Mouse (Mus musculus) small intestine, adult 2 months (tissue): ENCODE data around the gene Fam102a. TPM values are rescaled to one million over a fixed set of nuclear protein-coding genes. Genes with fewer than 3 reads are reported as not detected.

Source experiments
- H3K27ac ChIP-seq: fragments of 200-500 bp; 2 replicates; pipeline ENCODE4 v1.5.1; 2012; ENCODE audit warnings: low read depth, low read length, control low read depth, inconsistent platforms; ENCODE audit not compliant: insufficient read depth
- H3K27me3 ChIP-seq: fragments of 200-500 bp; 2 replicates; pipeline ENCODE4 v1.6.1; 2012; ENCODE audit warnings: mild to moderate bottlenecking, moderate library complexity, low read length, inconsistent platforms; ENCODE audit not compliant: control insufficient read depth, insufficient read depth
- H3K36me3 ChIP-seq: fragments of 200-500 bp; 2 replicates; pipeline ENCODE4 v1.6.1; 2012; ENCODE audit warnings: mild to moderate bottlenecking, low read length, control low read depth, inconsistent platforms; ENCODE audit not compliant: control insufficient read depth, insufficient read depth
- H3K4me1 ChIP-seq: fragments of 200-500 bp; 2 replicates; pipeline ENCODE4 v1.6.1; 2012; ENCODE audit warnings: low read length, inconsistent platforms, mixed read lengths; ENCODE audit not compliant: control insufficient read depth, insufficient read depth, insufficient read length
- H3K4me3 ChIP-seq: fragments of 200-500 bp; 2 replicates; pipeline ENCODE4 v1.5.1; 2012; ENCODE audit warnings: low read depth, mild to moderate bottlenecking, control low read depth, inconsistent platforms, low read length, moderate library complexity
- CTCF ChIP-seq: fragments of 200-500 bp; IDR thresholded peaks from 2 replicates; pipeline ENCODE4 v1.5.1; 2012; ENCODE audit warnings: low read depth, mild to moderate bottlenecking, control low read depth, inconsistent platforms, low read length, moderate library complexity, mixed read lengths; ENCODE audit not compliant: insufficient replicate concordance, insufficient read length; ENCODE audit errors: extremely low read depth
- POLR2A ChIP-seq: fragments of 200-500 bp; IDR thresholded peaks from 2 replicates; pipeline ENCODE4 v1.6.1; 2012; ENCODE audit warnings: low read depth, mild to moderate bottlenecking, control low read depth, inconsistent platforms, low read length, moderate library complexity
- WGBS: fragments of 180-500 bp; shearing (Covaris S2); methylation state at CpG from one replicate; pipeline ENCODE4 v1.1.7; 2018; 5-methylcytosine and 5-hydroxymethylcytosine counted together
- polyA plus RNA-seq: library from polyadenylated mRNA; depleted of rRNA; stranded (reverse); fragments of >200 nt; gene quantifications from 2 replicates; pipeline ENCODE4 v1.2.3, GENCODE M21; 2012

Fam102a gene
- polyA plus RNA-seq, 1 experiment, result 96.2 TPM

DNA sequence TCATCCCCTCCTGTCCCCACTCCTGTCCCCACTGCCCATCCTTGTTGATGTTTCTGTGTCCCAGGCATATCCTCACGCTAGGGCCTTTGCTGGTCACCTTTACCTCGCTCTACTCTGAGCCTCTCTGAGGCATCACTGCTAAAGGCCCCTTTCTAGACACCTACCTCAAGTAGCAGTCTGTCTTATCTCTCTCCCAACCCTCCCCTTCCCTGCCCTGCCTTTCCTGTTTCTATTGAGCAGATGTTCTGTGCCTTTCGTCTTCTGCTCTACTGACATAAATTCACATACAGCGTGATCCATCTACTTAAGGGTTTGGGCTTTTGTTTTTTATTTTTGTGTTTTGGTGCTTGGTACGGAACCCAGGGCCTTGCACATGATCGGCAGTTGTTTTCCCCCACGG is 20.9 kb downstream of the Fam102a start:
- no peak overlapping the region for H3K27ac ChIP-seq
- TF ChIP-seq CTCF (no peak), POLR2A (no peak)
- 83% methylated on average over 7 of the region's 7 CpGs for WGBS

GRCm38 (mm10) chr2:32559570-32559969 is 24.4 kb downstream of the Fam102a start:
- peaks cover 6% of the 10 kb centered on the region; the same call in 1 of the 2 replicates for H3K4me1 ChIP-seq
- H3K36me3 ChIP-seq, result peaks cover 64% of the 10 kb centered on the region
- WGBS, result 62% methylated on average over 5 of the region's 5 CpGs
- H3K27me3 ChIP-seq, result no peaks in the 10 kb centered on the region
- TF ChIP-seq POLR2A (no peak), CTCF (no peak)
- H3K27ac ChIP-seq, result no peak overlapping the region
- H3K4me3 ChIP-seq, result no peak overlapping the region

More for the DNA sequence above, 20.9 kb downstream of the Fam102a start:
- Histone ChIP-seq H3K4me3 (no peak overlapping the region), H3K27me3 (no peaks in the 10 kb centered on the region), H3K36me3 (peaks cover 39% of the 10 kb centered on the region), H3K4me1 (peaks cover 19% of the 10 kb centered on the region; the same call in 1 of the 2 replicates)

DNA sequence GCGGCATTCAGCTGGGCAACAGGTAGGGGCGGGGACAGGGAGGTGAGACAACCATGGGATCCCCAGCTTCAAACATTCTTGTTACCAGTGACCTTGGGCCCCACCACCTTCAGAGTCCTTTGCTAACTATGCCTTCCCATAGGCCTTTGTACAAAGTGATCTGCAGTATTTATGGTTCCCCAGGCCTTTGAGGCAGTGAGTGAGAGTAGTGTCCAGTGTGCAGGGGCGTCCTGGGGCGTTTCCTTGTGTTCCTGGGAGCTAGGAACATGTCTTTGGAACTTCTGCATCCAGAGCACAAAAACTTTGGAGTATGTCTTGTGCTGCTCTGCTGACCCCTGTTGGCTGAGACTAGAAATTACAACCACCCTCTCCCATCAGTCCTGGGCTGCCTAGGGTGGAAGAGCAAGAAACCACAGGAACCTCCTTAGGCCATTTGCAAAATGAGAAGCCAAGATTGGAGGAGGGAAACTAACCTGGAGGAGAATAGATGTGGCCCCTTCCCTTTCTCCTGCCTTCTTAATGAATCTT is 31.5 kb downstream of the Fam102a start:
- Histone ChIP-seq H3K36me3 (peaks cover 66% of the 10 kb centered on the region), H3K4me1 (no peaks in the 10 kb centered on the region; the same call in 1 of the 2 replicates), H3K4me3 (no peak overlapping the region), H3K27ac (no peak overlapping the region), H3K27me3 (no peaks in the 10 kb centered on the region)
- TF ChIP-seq CTCF (peak; percentile 81; the same call in 1 of the 2 replicates), POLR2A (no peak)
- WGBS, result 32% methylated on average over 4 of the region's 4 CpGs

GRCm38 (mm10) chr2:32568149-32568548 is 33.0 kb downstream of the Fam102a start:
- Histone ChIP-seq H3K4me1 (peaks cover 3% of the 10 kb centered on the region; the same call in 1 of the 2 replicates), H3K36me3 (peaks cover 58% of the 10 kb centered on the region), H3K27me3 (no peaks in the 10 kb centered on the region), H3K27ac (no peak overlapping the region), H3K4me3 (no peak overlapping the region)
- WGBS, result 31% methylated on average over 5 of the region's 5 CpGs
- TF ChIP-seq POLR2A (no peak), CTCF (no peak)

DNA sequence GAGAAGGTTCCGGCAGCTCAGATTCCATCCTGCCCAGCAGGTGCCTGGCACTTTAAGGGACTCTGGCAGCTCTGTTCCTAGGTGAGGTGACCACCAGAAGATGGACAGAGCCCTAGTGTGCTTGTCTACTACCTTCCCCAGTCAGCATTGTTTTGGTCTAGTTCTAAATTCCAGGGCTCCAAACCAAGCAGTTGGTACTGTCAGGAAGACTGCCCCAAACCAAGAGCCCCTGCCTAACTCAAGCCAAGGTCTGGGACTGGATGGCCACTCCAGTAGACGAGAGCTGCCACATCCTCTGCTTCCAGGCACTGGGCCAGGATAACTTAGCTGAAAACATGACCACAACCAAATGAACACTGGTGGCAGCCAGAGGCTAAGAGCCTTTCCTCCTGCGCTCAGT is 33.8 kb downstream of the Fam102a start:
- H3K4me3 ChIP-seq, result no peak overlapping the region
- TF ChIP-seq POLR2A (no peak), CTCF (no peak)
- H3K27me3 ChIP-seq, result no peaks in the 10 kb centered on the region
- WGBS, result 84% methylated on average over 3 of the region's 3 CpGs
- H3K36me3 ChIP-seq, result peaks cover 52% of the 10 kb centered on the region
- peaks cover 3% of the 10 kb centered on the region; the same call in 1 of the 2 replicates for H3K4me1 ChIP-seq
- H3K27ac ChIP-seq, result no peak overlapping the region

GRCm38 (mm10) chr2:32570698-32571494 is 35.8 kb downstream of the Fam102a start, which contains the start of gene Dpm2:
Gene Dpm2 (plus strand): TSS chr2:32570858.
- H3K4me1 ChIP-seq, result peaks cover 9% of the 10 kb centered on the region
- H3K4me3 ChIP-seq, result peak within 1 kb of the TSS; percentile 79
- H3K27me3 ChIP-seq, result no peaks in the 10 kb centered on the region
- H3K36me3 ChIP-seq, result peaks cover 33% of the 10 kb centered on the region
- under 1% methylated on average over 36 of the region's 36 CpGs for WGBS
- H3K27ac ChIP-seq, result peak within 1 kb of the TSS; percentile 22; the same call in 1 of the 2 replicates
- TF ChIP-seq POLR2A (peak; percentile 92), CTCF (no peak)

- Histone ChIP-seq H3K27me3 (no peaks in the 10 kb centered on the region), H3K4me1 (peaks cover 9% of the 10 kb centered on the region), H3K27ac (no peak overlapping the region), H3K36me3 (peaks cover 21% of the 10 kb centered on the region), H3K4me3 (no peak overlapping the region)
- TF ChIP-seq POLR2A (no peak), CTCF (no peak)
- 90% methylated on average over 11 of the region's 11 CpGs for WGBS
Observed at GRCm38 (mm10) chr2:32572196-32572595, 37.1 kb downstream of the Fam102a start.
